Mouse (Mus musculus) G1E (cell line): ENCODE results near the gene Neurl1a. TPM values are rescaled to one million over a fixed set of nuclear protein-coding genes. Genes with fewer than 3 reads are reported as not detected.

Experiments used
- ATAC-seq: 2 replicates; pipeline ENCODE4 v1.8.0; 2016; ENCODE audit warnings: mild to moderate bottlenecking; ENCODE audit not compliant: insufficient number of reproducible peaks, poor library complexity, low FRiP score, severe bottlenecking; ENCODE audit errors: extremely low read depth
- DNase-seq: peaks from one replicate; pipeline ENCODE4 v3.0.0; 2012; ENCODE audit warnings: low spot score
- H3K27me3 ChIP-seq: 2 replicates; pipeline ENCODE4 v1.6.1; 2012; ENCODE audit warnings: mild to moderate bottlenecking, low read length, inconsistent platforms; ENCODE audit not compliant: insufficient read depth
- H3K36me3 ChIP-seq: replicated peaks from 2 replicates; pipeline ENCODE3; 2012; ENCODE audit warnings: mild to moderate bottlenecking, inconsistent platforms
- H3K4me1 ChIP-seq: 2 replicates; pipeline ENCODE4 v1.6.1; 2012; ENCODE audit warnings: low read depth, low read length, inconsistent platforms, mixed read lengths; ENCODE audit not compliant: insufficient read depth
- H3K4me3 ChIP-seq: 2 replicates; pipeline ENCODE4 v1.5.1; 2012; ENCODE audit warnings: low read depth, mild to moderate bottlenecking, inconsistent platforms, low read length, moderate library complexity, mixed read lengths
- H3K9me3 ChIP-seq: replicated peaks from 2 replicates; pipeline ENCODE4 v1.6.1; 2012; ENCODE audit warnings: inconsistent platforms
- CTCF ChIP-seq: IDR thresholded peaks from 2 replicates; pipeline ENCODE4 v1.5.1; 2012; ENCODE audit warnings: low read depth, low read length, inconsistent platforms, mixed read lengths
- GATA1 ChIP-seq: IDR thresholded peaks from 2 replicates; pipeline ENCODE4 v1.6.1; 2012; ENCODE audit warnings: borderline replicate concordance, low read length, inconsistent platforms, mixed read lengths
- GATA2 ChIP-seq: IDR thresholded peaks from 2 replicates; pipeline ENCODE4 v1.6.1; 2012; ENCODE audit warnings: low read depth, low read length, inconsistent platforms, borderline replicate concordance
- POLR2AphosphoS5 ChIP-seq: IDR thresholded peaks from 2 replicates; pipeline ENCODE4 v1.6.1; 2012; ENCODE audit warnings: low read depth, low read length, inconsistent platforms; ENCODE audit not compliant: insufficient replicate concordance
- TAL1 ChIP-seq: conservative IDR thresholded peaks from 2 replicates; pipeline ENCODE4 v1.6.1; 2012; ENCODE audit warnings: low read depth, low read length, inconsistent platforms, mixed read lengths
- polyA plus RNA-seq: library from polyadenylated mRNA; stranded (reverse); fragments of >175 nt; gene quantifications from 2 replicates; pipeline ENCODE4 v1.2.3, GENCODE M21; 2012
- total RNA-seq, 2 experiments: library from RNA; stranded (forward) in 1 of 2; stranded (reverse) in 1 of 2; fragments of 200-1000 nt in 1 of 2; fragments of >200 nt in 1 of 2; fragmentation: Nextera tagmentation in 1 of 2; gene quantifications; 2 replicates each; pipeline ENCODE4 v1.2.3; 2014 to 2017

Neurl1a gene
- total and polyA plus RNA-seq, 3 experiments, result 0.05 TPM; not detected in 2

DNA sequence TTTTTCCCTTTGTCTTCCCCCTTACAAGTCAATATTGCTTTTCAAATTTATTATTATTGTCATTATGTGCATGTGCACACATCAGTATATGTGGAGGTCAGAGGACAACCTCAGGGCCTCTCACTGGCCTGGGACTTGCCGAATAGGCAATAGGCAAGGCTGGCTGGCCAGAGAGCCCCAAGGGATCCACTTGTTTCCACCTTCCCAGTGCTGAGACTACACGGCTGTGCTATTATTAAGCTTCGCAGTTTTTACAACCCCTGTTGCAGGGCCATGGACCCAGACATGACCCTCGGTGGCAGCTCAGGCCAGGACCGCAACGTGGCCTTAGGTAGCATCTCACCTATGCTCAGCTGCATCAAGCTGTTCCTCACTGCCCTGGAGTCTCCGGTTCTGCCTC is 33.8 kb downstream of the Neurl1a start:
- H3K9me3 ChIP-seq, result no peaks in the 10 kb centered on the region
- H3K4me1 ChIP-seq, result no peaks in the 10 kb centered on the region
- H3K27me3 ChIP-seq, result no peaks in the 10 kb centered on the region
- no peaks in the 10 kb centered on the region for H3K36me3 ChIP-seq
- ATAC-seq (no peak), DNase-seq (no peak)
- no peak for TF ChIP-seq TAL1
- TF ChIP-seq CTCF, result no peak
- no peak for TF ChIP-seq GATA1
- no peak for TF ChIP-seq GATA2
- no peak for TF ChIP-seq POLR2AphosphoS5
- no peak overlapping the region for H3K4me3 ChIP-seq

DNA sequence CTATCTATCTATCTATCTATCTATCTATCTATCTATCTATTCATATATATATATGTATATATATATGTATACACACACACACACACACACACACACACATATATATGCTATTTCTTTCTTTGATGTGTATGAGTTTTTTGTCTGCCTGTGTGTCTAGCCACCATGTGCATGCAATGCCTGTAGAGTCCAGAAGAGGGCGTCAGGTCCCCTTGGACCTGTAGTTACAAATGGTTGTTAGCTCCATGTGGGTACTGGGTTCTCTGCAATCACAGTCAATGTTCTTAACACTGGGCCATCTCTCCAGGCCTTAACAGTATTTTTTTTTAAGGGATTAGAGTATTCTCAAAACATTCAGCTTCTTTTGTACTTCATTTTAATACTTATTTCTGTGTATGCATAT is 34.9 kb downstream of the Neurl1a start:
- no peaks in the 10 kb centered on the region for H3K4me1 ChIP-seq
- no peaks in the 10 kb centered on the region for H3K36me3 ChIP-seq
- ATAC-seq (no peak), DNase-seq (no peak)
- no peaks in the 10 kb centered on the region for H3K9me3 ChIP-seq
- H3K27me3 ChIP-seq, result no peaks in the 10 kb centered on the region
- no peak for TF ChIP-seq GATA1
- TF ChIP-seq GATA2, result no peak
- no peak for TF ChIP-seq TAL1
- no peak for TF ChIP-seq POLR2AphosphoS5
- TF ChIP-seq CTCF, result no peak
- H3K4me3 ChIP-seq, result no peak overlapping the region

DNA sequence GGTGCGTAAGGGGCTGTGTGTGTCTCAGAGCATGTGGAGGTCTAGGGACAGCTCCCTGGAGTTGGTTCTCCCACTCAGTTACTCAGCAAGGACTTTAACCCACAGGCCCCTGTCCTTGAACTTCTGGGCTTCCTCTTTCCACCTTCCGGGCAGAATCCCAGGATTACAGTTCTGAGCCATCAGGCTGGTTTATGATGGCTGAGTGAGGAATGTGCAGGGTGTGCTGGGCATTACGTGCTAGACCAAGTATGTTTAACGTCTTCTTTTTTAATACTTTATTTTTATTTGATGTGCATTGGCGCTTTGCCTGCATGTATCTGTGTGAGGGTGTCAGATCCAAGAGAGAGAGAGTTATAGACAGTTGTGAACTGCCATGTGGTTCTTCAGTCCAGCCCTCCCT is 38.1 kb downstream of the Neurl1a start:
- no peaks in the 10 kb centered on the region; the same call in 1 of the 2 replicates for H3K27me3 ChIP-seq
- no peaks in the 10 kb centered on the region for H3K4me1 ChIP-seq
- no peak overlapping the region for H3K4me3 ChIP-seq
- ATAC-seq, result no peak
- H3K36me3 ChIP-seq, result no peaks in the 10 kb centered on the region
- DNase-seq, result no peak
- no peaks in the 10 kb centered on the region for H3K9me3 ChIP-seq
- TF ChIP-seq TAL1 (no peak), POLR2AphosphoS5 (no peak), GATA1 (no peak), GATA2 (no peak), CTCF (no peak)

DNA sequence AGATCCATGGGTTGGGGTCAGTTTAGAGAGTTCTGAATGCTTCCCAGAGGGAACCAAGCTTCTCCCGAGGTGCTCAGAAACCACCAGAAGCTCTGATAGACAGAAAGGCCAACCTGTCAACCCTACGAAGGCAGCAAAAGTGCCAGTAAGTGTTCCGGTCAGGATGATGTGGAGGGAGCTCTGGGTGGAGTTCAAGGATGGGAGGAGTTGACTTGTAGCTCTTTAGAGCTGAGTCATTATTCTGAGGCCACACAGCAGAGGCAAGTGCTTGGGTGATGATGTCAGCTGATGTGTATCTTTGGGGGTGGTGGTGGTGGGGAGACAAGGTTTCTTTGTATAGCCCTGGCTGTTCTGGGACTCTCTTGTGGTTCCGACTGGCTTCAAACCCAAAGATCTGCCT is 41.0 kb downstream of the Neurl1a start:
- DNase-seq (no peak), ATAC-seq (no peak)
- Histone ChIP-seq H3K4me3 (no peak overlapping the region), H3K9me3 (no peaks in the 10 kb centered on the region), H3K27me3 (peaks cover 6% of the 10 kb centered on the region), H3K4me1 (no peaks in the 10 kb centered on the region), H3K36me3 (no peaks in the 10 kb centered on the region)
- TF ChIP-seq GATA2, result no peak
- no peak for TF ChIP-seq TAL1
- TF ChIP-seq GATA1, result no peak
- TF ChIP-seq POLR2AphosphoS5, result no peak
- TF ChIP-seq CTCF, result no peak

DNA sequence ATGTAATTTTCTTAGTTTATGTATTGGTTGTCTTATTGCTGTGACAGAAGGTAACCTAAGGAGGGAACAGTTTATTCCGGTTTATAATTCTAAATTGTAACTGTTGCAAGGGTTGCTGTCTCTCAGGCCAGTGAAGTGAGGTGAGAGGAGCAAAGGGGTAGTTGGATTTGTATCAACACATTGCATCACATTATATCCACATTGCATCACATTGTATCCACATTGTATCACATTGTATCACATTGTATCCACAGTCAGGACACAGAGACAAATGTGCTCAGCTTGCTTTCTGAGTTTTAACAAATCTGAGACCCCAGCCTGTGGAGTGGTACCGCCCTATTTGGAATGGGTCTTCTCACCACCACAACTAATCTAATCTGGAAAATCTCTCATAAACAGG is 41.6 kb downstream of the Neurl1a start:
- Histone ChIP-seq H3K27me3 (peaks cover 6% of the 10 kb centered on the region), H3K9me3 (no peaks in the 10 kb centered on the region), H3K4me3 (no peak overlapping the region), H3K36me3 (no peaks in the 10 kb centered on the region), H3K4me1 (no peaks in the 10 kb centered on the region)
- no peak for ATAC-seq
- no peak for DNase-seq
- TF ChIP-seq GATA1 (no peak), POLR2AphosphoS5 (no peak)

DNA sequence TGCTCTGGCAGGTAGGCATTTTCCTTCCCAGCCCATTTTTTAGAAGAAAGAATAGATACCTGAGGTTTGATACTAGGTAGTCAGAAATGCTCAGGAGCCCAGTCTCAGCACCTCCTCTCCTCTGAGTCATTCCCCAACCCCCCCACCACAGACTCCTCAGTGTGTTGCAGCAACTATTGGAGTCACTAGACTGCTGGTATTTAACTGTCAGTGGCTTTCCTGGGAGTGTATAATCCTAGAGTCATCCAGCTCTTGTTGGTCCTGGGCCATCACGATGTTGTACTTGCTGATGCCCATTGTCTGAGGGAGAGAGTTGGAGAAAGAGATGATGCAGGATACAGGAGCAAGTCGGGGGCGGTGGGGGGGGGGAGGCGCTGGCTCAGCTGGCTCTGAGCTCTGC is 42.4 kb downstream of the Neurl1a start:
- ATAC-seq (no peak), DNase-seq (no peak)
- TF ChIP-seq GATA1 (no peak), CTCF (no peak), POLR2AphosphoS5 (no peak), TAL1 (no peak), GATA2 (no peak)
- Histone ChIP-seq H3K4me1 (no peaks in the 10 kb centered on the region), H3K27me3 (peaks cover 6% of the 10 kb centered on the region), H3K4me3 (no peak overlapping the region), H3K36me3 (no peaks in the 10 kb centered on the region), H3K9me3 (no peaks in the 10 kb centered on the region)

DNA sequence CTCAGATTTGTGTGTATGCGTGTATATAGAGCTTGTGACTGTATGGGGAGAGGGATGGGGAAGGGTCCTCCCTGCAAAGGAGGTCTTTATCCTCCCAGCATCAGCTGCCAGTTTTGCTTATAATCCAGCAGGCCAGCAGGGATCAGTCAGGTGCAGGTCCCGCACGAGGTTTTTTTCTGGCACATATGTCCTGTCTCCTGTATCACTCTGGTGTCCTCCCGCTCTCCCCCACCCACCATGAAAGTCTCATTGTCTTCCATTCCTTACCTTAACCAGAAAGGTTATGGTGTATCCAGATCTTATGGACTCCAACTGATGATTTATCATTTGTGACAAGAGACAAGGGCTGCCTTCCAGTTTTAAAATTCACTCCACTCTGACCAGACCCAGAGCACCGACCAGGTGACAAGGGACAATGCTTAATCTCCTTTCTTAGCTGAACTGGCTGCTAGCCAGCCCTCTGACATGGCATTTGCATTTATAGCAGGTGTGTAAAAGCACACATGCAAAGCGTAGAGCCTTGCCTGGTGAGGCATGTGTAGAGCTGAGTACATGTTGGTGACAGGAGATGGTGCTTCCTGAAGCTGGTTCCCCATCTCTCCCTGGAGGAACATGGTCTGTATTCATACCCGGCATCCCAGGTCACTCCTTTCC is 43.0 kb downstream of the Neurl1a start:
- DNase-seq, result no peak
- Histone ChIP-seq H3K27me3 (peaks cover 6% of the 10 kb centered on the region), H3K4me3 (no peak overlapping the region), H3K9me3 (no peaks in the 10 kb centered on the region), H3K4me1 (no peaks in the 10 kb centered on the region), H3K36me3 (no peaks in the 10 kb centered on the region)
- ATAC-seq, result no peak
- TF ChIP-seq POLR2AphosphoS5 (no peak), GATA1 (no peak), CTCF (no peak), TAL1 (no peak), GATA2 (no peak)
